Mouse (Mus musculus): ENCODE measurements at regions not wholly inside any gene's neighbourhood (a gene's known extent, or its start where the extent isn't known, plus 50 kb on each side); places are given as distances from the start of the nearest gene placed in this dataset.

DNA sequence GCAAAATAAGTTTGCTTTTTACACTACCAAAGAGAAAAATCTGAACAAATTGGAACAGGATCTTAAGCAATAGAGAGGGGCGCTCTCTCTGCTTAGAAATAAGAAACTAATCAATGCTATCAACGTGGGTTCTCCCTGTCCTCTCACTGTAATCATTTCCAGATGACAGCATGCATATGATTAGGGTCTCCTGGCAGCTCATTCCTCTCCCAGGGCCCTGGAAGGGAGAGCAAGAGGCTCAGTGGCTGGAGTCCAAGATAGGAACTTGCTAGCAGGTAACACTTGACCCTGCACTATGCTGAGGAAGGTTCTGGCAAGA, 146.5 kb upstream of the Jarid2 start:
- intact Hi-C loops (cut with DNase I): no loop called here
- DNase-seq (ENCODE audit: low spot score in 2 of 2): no peak

DNA sequence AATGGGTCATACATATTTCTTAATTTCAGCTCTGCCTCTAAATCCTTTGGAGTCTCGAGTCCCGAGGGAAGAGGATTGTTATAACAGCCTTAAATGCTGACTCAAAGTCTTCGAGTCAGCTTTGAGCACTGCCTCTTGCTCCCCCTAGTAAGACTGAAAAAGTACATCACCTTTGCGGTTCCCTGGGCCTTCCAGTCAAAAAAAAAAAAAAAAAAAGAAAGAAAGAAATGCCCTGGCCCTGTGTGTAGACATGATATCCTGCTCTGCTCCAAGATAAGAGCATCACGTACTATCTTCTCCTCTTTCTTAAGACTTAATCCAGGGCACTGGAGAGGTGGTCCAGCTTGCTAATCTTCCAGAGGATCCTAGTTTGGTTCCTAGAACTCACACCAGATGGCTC, 145.7 kb upstream of the Jarid2 start:
- no peak for DNase-seq (ENCODE audit: low spot score in 2 of 2)
- intact Hi-C loops (cut with DNase I): no loop called here

DNA sequence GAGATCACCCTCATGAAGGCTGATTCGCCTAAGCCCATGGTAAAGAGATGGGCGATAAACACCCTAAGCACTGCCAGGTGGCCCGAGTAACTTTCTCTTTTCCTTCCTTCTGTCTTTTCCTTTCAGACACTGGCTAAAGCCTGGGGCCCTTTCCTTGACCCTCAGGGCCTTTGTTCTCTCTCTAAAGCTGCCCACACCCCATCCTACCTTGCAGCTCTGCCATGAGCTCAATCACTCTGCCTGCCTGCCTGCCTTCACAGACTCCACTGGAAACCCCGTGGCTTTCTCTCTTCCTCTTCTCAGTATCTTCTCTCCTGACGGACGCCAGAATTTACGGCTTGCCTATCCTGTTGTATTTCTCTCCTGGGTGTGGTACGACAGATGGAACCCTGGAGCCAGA, 145.1 kb upstream of the Jarid2 start:
- no peak for DNase-seq (ENCODE audit: low spot score in 2 of 2)
- intact Hi-C loops (cut with DNase I): no loop called here

DNA sequence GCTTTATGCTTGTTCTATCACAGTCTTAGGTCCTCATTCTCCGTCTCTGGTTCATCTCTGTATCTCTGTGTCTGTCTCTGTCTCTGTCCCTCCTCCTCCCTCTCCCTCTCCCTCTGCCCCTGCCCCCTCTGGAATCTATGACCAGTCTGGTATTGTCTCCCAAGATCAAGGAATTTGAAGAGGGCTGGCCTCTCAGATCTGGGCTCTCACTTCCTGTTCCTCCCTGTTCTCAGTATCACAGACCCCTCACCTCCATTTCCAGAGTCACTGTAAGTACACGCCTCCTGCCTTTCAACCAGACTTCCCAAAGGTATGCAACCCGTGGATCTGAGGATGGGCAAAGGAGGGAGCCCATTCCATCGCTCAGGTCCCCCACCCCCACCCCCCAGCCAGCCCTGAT, 144.7 kb upstream of the Jarid2 start:
- intact Hi-C loops (cut with DNase I): no loop called here

DNA sequence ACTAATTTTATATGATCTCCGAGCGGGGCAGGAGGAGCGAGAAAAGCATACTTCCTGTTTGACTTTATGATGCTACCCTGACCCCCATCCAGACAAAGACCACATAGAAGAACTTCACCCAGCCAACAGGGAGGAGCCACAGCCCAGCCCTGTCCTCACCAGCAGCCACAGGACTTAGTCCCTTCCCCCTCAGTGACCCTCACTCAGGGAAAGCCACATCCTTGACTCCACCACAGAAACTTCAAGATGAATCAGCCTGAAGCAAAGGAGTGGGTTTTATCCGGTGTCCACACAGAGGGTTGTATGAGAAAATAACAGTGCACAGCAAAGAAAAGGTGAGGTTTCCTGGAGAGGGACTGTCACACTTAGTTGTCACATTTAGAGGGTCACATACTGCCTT, 141.4 kb upstream of the Jarid2 start:
- DNase-seq (ENCODE audit: low spot score in 2 of 2): no peak
- intact Hi-C loops (cut with DNase I): no loop called here

More for the DNA sequence above, 144.7 kb upstream of the Jarid2 start:
- DNase-seq (ENCODE audit: low spot score in 2 of 2): no peak

DNA sequence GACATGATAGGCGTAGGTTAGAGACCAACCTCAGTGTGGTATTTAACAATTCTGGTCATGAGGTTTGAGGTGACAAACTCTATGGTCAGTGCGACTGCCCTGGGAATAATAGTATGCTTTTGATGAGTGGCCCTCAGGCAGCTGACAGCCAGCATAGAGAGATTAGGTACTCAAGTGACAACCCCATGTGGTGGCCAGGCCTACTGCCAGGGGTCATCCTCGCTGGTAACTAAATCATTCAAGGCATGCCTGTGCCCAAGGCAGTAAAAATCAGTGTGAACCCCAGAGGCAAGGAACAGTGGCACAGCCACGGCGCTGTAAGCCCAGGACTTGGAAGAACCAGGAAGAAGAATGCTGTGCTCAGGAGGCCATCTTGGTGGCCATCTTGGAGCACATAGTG, 134.6 kb upstream of the Jarid2 start:
- intact Hi-C loops (cut with DNase I): no loop called here
- DNase-seq (ENCODE audit: low spot score in 2 of 2): no peak

DNA sequence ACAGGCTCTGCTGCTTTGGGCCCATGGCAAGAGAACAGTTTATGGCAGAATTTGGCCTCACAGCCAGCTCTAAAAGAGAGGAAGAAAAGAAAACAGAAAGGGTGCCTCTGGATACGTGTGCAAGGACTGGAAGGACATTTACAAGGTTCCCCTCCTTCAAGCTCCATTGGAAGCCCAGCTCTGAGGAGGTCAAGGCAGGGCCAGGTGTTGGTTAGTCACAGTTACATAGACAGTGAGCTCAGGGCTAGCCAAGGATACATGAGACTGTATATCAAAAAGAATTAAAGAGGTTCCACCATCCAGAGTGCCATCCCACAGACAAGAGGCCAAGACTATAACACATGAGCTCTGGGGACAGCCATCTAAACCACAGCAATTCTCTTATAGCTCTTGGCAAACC, 131.6 kb upstream of the Jarid2 start:
- no peak for DNase-seq (ENCODE audit: low spot score in 2 of 2)
- intact Hi-C loops (cut with DNase I): no loop called here

DNA sequence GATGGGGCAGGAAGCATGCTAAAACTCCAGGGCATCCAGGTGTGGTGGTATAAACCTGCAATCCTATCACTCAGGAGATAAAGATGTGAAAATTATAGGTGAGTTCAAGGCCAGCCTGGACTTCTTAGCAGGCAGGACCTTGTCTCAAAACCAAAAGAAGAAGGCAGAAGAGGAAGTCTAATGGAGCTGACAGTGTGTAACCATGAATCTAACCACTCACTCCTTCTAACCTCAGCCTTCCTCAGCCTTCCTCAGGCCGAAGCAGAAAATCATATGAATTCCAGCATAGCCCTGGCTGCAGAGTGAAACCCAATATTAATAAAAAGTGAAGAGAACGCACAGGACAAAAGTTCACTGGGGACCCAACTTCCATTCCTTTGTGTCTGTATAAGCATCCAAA, 128.2 kb upstream of the Jarid2 start:
- DNase-seq (ENCODE audit: low spot score in 2 of 2): no peak
- intact Hi-C loops (cut with DNase I): no loop called here

DNA sequence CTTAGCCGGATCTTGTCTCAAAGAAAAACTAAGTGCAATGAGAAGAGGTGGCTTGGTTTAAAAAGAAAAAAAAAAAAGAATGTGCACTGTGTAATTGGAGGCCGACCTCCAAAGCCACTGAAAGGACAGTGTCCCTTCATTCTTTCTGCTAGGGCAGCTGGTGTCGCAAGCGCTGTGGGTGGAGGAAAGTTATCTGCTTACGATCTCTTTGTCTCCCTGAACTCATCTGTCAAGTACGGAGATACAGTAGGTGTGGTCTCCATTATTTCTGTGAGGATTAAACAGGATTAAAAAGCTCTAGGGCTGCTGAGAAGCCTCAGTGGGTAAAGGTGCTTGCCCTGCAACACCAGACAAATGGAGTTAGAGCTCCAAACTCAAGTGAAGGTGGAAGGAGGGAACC, 126.6 kb upstream of the Jarid2 start:
- intact Hi-C loops (cut with DNase I): no loop called here
- DNase-seq (ENCODE audit: low spot score in 2 of 2): no peak

DNA sequence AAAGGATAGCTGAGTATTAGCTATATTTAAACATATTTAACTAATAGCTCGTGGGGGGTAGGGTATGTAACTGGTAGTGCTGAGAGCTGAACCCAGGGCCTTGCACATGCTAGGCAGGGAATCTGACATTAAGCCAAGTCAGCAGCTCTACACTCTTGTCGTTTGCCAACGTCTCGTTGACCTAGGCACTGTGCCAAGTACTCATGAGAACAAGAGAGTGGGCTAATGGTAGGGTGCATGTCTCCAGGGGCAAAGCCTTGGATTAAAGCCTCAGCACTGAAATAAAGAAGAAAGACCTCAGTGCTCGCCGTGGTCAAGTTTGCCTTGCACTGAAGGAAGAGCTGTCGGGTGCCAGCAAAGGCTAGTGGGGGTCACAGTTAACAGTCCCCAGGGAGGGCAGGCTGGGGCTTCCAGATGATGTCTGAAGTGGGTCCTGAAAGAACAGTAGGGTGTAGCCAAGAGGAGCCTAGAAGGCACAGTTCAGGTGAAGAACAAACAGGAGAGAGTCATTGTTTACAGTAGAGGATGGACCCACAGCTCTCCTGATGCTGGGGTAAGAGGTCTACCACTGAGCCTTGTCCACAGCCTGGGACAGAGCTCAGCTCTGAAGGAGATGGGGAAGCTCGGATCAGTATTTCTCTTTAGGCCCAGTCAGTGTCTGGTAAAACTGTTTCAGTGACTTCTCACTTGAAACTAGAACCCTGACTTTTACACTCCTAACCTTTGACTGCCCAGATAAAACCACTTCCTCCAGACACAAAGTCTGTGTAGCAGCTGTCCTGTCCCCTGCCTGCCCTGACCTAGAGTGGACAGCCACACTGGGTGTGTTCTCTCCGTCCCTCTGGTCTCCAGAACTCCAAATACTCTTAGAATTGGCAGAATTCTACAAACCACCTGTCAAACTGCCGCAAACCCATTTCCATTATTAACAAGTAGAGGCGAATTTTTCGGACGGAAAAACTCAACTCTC, 121.7 kb upstream of the Jarid2 start:
- no peak for DNase-seq (ENCODE audit: low spot score in 2 of 2)
- intact Hi-C loops (cut with DNase I): no loop called here

DNA sequence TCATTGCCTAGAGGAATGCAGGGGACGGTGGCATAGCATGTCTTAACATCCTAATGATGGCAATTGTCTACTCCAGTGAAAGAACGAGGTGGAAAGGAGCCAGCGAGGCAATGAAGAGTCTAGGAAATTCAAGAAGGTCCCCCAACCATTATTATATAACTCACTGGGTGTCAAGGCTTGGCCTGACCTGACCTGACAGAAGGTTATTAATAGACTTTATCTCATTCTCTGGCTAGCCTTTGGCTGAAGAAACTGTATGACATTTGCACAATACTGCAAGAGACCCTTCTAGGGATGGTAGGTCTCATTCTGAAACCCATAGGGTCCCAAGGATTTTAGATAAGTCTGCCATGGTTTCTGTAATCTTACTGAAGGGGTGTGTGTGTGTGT, 121.0 kb upstream of the Jarid2 start:
- DNase-seq (ENCODE audit: low spot score in 2 of 2): no peak
- intact Hi-C loops (cut with DNase I): no loop called here

DNA sequence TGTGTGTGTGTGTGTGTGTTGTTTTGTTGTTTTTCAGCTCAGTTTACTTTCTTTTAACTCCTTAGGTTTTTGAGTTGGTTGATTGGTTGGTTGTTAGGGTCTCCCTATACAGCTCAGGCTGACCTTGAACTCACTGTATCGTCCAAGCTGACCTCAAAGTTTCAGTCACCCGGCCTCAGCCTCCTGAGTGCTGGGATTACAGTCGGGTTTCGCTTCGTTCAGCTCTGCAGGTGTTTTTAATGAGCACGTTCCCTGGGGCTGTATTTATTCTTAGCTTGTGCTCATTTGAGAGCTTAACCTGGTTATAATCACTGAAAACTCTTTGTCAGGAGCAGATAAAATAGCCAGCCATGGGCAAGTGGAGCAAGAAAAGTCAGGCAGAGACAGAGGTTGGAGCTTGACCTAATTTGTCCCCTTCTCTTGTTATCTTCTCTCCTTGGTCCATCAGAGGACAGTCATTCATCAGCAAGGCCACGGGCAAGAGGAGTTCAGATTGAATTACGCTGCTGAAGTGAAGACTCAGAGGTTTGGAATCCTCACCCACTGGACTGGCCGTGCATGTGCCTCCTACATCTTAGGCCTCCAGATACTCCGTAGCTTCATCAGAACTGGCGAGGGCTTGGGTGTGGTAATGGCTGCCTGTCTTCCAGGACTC, 120.5 kb upstream of the Jarid2 start:
- intact Hi-C loops (cut with DNase I): no loop called here
- no peak for DNase-seq (ENCODE audit: low spot score in 2 of 2)

DNA sequence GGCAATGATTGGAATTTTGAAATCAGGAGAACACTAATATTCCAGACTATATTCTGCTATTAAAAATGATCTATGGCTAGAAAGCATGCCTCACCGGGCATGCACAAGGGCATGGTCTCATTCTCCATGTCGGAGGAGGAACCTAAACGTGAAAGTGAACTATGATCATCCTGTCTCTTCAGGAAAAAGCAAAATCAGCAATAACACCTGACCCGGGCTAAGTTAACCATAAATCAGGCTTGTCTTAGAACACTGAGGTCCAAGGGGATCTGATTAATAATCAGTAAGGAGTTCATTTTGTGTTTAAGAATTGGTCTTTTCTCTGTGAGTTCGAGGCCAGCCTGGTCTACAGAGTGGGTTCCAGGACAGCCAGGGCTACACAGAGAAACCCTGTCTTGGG, 119.7 kb upstream of the Jarid2 start:
- intact Hi-C loops (cut with DNase I): no loop called here

DNA sequence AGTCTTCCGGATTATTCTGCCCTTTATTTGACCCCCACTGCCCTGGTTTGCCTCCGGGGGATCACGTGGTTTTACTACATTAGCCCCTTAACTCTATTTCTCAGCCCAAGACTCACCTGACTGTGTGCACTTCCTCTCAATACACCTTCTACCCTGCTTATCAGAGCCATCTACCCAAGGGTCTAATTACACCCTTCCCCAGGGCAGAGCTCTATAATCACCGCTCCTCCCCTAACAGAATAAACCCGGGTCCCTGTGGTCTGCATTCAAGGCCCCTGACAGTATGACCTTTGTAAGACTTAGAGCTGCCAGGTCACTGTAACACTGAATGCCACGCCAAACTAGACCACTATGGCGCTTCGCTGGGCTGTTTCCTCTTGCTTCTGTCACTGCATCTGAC, 113.6 kb upstream of the Jarid2 start:
- DNase-seq (ENCODE audit: low spot score in 2 of 2): no peak
- intact Hi-C loops (cut with DNase I): no loop called here

More for the DNA sequence above, 119.7 kb upstream of the Jarid2 start:
- DNase-seq (ENCODE audit: low spot score in 2 of 2): no peak

DNA sequence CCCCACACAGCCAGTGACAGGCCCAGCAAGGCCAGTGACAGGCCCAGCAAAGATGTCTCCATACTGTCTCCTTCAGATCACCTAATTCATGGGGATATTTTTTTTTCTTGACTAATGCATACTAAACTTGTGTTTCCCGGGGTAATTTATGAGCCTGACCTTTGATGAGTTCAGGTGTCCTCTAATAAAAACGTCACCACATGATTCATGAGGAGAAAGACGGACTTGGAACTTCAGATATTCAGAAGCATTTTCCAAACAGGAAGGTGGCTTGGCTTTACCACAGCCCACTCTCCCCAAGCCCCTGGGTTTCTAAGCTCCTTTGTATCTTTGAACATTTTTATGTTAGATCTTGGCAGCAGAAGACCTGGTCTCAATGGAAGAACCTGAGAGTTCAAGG, 110.9 kb upstream of the Jarid2 start:
- DNase-seq (ENCODE audit: low spot score in 2 of 2): no peak
- intact Hi-C loops (cut with DNase I): no loop called here

DNA sequence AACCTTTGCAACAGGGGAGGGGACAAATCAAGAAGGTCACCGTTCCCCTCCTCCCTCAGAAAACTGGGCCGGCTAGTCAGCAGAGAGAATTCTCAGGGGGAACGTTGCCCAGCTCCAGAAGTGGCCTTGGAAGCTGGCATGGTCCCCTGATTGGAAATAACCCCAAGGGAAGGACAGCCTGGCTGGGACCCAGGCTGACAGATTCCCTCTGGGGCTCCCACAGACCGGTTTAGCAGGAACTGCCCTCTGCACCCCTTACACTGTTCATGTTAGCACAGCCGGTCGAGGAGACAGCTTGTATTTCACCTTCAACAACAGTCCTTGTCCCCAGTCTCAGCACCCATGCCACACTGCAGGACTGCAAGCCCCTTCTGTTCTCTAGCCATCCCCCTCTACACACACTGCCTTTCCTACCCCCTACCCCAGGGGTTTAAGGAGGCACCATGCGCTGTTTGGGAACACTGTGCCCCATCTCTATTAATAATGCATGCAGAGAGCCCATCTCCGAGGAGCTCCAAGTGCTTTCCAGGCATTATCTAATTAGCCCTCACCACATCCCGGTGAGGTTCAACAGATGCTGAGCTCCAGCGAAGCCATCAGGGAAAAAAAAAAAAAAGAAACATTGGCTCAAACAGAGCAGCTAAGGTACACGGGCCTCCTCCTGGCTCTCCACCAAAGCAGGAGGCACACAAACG, 106.5 kb upstream of the Jarid2 start:
- DNase-seq (ENCODE audit: low spot score in 2 of 2): peak in 1 of 2 experiments; percentile 14
- intact Hi-C loops (cut with DNase I): no loop called here

DNA sequence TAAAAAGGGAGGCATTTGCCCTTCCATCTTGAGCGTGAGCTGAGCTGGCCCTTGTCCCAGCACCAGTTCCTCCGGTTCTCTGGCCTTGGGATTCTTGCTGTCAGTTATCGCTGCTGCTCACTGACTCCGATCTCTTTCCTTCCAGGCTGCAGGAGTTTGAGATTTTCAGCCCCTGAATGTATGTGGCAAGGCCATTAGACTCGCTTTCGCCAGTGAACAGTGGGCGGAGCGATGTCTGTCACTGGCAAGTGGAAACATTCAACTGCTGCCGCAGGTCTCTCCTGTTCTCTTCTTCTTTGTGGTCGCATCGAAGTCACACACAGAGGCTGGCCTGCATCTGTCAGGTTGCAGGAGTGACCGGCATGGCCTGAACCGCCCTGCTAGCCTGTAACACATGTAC, 104.6 kb upstream of the Jarid2 start:
- intact Hi-C loops (cut with DNase I): no loop called here
- no peak for DNase-seq (ENCODE audit: low spot score in 2 of 2)

DNA sequence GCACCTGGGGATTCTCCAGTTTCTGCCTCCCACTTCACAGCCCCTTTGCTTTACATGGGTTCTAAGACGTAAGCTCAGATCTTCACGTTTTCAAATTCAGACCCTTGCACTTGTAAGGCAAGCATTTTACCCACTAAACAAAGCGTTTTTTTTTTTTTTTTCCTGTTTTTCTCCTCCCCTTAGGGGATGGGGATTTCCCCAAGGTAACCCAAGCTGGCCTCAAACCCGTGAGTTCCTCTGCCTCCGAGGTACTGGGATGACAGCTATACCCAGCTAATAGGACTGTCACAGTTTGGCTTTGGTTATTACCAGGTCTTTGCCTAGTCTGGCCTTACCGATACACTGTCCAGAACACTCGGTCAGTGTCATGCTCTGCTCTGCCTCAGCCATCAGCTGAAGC, 103.5 kb upstream of the Jarid2 start:
- DNase-seq (ENCODE audit: low spot score in 2 of 2): no peak
- intact Hi-C loops (cut with DNase I): no loop called here

DNA sequence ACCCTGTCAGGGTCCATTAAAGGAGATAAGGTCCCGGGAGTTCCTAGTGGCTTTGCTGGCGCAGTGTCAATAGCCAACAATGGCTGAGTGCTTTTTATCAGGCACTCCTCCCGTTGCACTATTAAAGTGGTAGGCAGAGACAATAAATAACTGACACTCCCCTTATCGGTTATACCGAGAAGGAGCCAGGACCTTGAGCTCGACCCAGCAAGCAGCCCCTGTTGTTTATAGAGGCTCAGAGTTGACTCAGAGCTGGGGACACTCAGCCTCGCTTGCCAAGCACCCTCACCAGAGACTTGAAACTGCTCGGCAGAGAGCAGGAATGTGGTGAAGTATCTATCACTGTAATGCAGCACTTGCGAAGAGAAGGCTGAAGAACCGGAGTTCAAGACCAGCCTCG, 102.5 kb upstream of the Jarid2 start:
- DNase-seq (ENCODE audit: low spot score in 2 of 2): no peak
- intact Hi-C loops (cut with DNase I): no loop called here

DNA sequence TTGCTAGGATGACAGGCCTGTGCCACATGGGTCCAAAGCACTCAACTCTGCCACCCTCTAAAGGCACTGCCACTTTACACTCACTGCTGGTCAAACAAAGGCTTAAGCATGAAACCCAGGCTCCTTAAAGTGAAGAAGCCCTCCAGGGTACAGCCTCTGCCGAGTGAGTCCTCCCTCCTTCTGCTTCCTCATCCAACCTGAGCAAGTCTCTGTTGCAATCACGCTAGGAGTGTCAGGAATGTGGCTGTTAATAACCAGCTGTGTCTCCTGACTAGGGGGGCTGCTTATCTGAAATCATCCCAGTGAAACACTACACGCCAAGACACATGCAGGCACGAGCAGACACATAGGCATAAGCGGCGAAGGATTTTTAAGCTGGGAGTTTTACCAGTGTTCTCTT, 99.2 kb upstream of the Jarid2 start:
- intact Hi-C loops (cut with DNase I): no loop called here
- no peak for DNase-seq (ENCODE audit: low spot score in 2 of 2)

DNA sequence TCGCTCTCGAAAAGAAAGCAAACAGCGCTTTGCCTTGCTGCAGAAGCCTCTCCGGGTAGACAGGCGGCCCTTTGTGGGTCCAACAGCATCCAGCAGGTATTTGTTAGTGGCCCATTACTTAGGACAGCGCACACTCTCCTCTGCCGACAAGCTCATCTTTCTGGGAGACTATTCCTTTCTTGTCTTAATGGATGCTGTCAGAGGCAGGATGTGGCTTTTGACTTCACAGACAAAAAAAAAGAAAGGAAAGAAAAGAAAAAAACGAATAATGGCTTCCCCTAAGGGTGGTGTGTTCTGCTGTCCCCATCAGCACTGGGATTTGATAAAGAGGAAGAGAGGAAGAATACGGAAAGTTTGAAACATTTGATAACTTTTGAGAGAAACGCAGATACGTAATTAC, 94.7 kb upstream of the Jarid2 start:
- intact Hi-C loops (cut with DNase I): no loop called here
- no peak for DNase-seq (ENCODE audit: low spot score in 2 of 2)
